Mouse (Mus musculus): ENCODE data around the gene Zfp445.

DNA sequence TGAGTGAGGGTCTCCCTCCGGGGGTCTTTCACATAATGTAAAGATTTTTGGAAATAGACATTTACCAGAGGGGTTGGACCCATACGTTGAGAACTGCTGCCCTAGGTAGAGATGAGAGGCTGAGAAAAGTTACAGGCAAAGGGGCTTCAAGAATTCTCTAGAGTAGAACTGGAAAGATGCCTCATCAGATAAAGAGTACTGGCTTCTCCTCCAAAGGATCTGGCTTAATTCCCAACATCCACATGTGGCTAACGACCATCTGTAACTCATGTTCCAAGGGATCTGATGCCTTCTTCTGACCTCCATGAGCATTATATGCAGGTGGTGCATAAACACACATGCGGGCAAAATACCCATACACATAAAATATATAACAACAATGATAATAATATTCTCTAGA, 10.2 kb downstream of the Zfp445 start:
- TF ChIP-seq POLR2A (IDR thresholded peaks at IDR 0.05; ENCODE audit: borderline replicate concordance, extremely low read depth, insufficient read depth, insufficient read length, poor library complexity, severe bottlenecking) (no peak), CTCF (IDR thresholded peaks at IDR 0.05; ENCODE audit: borderline replicate concordance, extremely low read depth, insufficient read depth, insufficient read length) (no peak)

All from brain, embryonic 14.5 days (tissue).